Mouse (Mus musculus): ENCODE data around the gene Nprl2.

- TF ChIP-seq CTCF (IDR thresholded peaks at IDR 0.05; ENCODE audit: insufficient read depth, low read length) (no peak), POLR2A (IDR thresholded peaks at IDR 0.05; ENCODE audit: borderline replicate concordance, extremely low read depth, low read depth, low read length) (no peak)
Observed at GRCm38 (mm10) chr9:107494238-107494637, 47.8 kb upstream of the Nprl2 start.
